Mouse (Mus musculus) ovary, postnatal 10 days (tissue): ENCODE data around the gene Map3k20.

Source experiments
- DNase-seq: peaks from one replicate; pipeline ENCODE4 v3.0.0; 2022; ENCODE audit warnings: low spot score

The Map3k20 gene

DNA sequence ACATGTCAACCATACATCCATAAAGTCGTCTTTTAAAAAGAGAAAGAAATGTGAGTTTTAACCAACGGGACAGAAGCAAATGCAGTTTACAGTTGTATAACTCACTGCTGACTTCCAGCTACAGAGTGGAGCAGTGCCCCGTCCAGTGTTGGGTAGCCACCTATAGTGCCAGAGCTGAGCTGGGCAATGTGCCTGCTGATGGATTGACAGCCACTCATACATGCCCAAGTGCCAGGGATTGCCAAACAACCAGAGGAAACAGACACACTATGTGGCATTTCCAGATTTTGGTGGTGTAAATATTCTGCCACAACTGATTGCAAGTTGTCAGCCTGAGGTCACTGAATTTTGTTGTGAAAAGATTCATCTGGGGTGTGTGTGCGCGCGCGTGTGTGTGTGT lies 139.2 kb downstream of the Map3k20 start:
- DNase-seq = no peak

DNA sequence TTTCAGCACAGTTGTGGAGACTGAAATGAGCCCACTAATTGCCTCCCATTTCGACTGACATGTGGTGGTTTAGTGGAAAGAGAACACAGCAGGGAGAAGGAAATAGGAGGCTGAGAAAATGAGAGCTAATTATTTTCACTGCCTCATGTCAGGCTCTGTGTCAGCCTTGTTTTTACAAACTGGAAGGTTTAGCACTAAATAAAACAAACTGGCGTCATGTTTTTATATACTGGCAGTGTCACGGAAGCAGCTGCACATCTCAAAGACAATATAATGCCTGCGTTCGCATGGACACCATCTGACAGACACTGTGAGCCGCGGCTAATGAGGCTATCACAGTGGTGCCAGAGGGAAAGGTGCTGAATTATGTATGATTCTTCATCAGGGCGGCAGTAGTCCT lies 141.3 kb downstream of the Map3k20 start:
- DNase-seq = no peak

DNA sequence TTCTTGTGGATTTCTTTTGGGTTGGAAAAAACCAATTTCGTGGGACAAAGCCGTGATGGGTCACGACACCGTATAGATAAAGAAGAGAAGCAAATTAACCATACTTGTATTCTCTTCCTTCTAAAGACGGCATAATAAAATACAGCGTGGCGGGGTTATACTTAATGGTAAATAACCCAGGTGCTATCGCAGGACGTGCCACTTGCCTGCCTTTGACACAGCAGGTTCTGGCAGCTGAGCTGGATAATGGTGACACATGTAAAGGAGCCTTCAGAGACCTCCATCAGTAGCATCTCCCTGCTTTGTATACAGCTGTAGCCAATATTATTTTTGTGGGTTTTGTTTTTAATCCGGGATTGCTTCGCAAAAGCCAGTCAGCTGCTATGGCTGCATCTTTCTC lies 141.9 kb downstream of the Map3k20 start:
- DNase-seq = no peak

DNA sequence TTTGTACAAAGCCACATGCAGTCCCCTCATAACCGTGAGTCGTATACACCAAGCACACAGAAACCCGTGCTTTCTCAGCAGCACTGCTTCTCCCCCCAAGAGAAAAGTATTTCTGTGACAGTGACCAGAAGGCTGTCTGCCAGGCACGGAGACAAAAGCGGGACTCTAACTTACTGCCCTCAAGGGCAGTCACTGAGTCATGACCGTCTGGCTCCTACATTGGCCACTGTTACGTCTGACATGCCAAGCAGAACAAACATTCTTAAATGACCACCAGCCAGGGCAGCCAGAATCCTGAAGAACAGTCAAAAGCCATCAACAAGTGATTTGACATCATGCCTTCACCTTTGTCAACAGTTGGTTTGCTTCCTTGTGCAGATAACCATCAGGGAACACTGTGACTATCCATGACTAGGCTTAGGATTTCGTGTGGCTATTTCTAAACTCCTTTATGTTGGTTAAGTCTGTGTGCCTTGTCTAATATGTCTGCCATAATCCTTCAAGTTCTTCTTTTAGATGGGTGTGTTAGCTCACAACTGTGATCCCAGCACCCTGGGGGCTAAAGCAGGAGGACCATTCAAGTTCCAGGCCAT lies 153.6 kb downstream of the Map3k20 start:
- no peak for DNase-seq

DNA sequence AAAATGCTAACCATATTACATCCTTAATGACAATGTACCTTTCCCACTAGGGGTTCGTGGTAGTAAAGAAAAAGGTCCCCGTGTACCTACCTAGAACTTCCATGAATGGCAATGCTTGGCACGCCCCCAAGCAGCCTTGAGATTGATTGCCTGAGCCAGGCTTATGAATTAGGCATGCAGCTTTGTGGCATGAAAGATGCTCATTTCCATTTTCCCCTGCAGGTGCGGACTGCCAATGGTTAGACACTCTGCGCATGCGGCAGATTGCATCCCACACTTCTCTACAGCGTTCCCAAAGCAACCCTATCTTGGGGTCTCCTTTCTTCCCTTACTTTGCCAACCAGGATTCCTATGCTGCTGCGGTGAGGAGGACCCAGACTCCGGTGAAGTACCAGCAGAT lies 155.6 kb downstream of the Map3k20 start:
- no peak for DNase-seq

DNA sequence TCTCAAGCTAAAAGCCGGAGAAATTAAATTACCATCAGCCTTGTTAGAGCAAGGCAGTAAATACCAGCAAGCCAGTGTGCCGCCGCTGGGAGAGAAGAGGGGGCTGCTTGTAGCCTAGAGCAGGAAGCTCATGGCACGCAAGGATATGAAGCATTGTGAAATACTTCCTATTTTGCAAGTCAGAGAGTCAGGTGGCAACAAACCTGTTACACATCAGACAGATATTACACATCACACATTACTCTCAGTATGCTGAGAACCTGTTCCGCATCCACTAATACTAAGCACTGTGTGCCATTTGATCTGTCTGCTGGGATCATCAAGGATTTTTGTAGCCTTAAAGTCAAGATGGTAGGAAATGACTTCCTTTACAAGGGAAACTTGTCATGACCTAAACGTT lies 157.4 kb downstream of the Map3k20 start:
- DNase-seq = no peak

DNA sequence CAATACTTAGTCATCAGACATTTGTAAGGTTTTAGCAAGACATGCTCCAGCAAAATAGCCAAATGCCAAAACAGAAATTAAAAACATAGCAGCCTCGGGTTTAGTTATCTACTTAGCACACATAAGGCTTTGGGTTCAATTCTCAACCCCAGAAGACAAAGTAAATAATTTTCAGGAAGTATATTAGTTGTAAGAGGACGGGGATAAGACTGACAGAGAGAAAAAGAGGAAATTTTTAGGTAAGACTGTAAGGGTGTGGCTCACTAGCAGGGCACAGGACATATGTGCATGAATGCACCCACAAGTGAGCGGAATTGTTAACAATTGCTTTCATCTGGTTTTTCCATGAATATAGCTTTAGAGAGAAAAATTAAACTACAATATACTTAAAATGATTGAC lies 158.5 kb downstream of the Map3k20 start:
- no peak for DNase-seq

DNA sequence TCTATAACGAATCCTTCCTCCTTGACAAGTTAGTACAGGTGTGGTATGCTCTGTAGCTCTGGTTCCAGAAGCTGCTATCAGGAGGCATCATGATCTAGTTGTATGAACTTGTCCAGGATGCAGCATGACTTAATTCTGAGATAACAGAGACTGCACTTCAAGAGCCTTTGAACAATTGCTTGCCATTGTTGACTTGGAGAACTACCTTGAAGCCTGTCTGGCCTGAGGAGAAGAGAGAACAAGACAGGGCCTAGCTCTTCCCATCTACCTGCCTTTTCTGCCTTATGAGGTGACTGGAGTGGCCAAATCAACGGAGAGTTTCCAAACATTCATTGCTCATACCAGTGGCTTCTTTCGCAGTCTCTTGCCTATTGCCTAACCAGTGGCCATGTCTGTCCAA lies 160.7 kb downstream of the Map3k20 start:
- DNase-seq = no peak

DNA sequence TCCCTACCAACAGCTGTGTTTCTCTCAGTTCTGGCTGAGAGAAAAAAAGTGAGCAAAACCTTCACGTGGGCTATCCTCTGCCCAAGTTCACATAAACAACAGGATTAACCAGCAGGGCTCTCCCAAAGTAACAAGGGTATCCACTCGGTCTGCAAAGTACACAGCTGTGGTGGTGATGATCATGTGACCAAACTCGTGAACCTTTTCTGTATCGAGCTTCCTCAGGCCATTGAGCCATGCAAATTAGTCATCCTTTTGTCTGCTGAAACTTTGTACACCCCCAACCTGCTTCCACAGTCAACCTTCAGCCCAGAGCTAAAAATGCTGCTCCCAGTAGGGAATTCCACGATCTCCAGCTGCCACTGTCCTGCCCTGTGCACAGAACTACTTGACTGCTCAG lies 161.2 kb downstream of the Map3k20 start:
- DNase-seq = no peak

DNA sequence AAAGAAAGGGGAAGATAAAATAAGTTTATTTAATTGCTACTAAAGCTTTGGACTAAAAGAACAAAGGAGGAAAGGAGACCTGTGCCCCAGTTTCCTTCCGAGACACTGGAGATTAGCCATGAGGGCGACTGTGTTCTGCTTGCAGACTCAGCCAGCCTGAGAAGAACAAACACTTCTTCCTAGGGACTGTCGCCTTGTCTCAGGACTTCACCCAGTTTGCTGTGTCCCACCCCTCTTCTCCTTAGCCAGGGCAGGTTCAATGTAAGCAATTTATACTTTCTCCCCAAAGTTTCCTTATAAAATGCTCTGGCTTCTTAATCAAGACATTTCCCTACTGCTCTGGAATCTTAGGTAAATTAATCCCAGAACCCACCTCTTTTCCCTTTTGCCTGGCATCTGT lies 168.1 kb downstream of the Map3k20 start:
- DNase-seq = no peak

DNA sequence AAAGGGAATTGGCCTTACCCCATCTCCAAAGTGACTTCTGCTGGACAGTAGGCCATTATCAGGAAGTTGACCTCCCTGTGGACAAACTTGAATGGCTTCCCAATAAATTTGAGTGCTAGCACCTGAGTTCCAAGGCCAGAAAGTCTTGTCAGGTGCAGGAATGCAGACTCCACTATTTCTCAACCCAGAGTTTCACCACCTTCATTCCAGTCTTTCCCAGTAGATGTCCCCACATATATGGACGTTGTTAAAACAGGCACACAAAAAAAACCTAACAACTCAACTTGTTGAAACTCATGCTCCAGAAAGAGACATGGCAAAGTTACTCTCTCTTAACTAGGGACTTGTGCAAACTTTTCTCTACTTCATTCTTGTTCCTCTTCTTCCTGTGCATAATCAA lies 170.8 kb downstream of the Map3k20 start:
- no peak for DNase-seq

DNA sequence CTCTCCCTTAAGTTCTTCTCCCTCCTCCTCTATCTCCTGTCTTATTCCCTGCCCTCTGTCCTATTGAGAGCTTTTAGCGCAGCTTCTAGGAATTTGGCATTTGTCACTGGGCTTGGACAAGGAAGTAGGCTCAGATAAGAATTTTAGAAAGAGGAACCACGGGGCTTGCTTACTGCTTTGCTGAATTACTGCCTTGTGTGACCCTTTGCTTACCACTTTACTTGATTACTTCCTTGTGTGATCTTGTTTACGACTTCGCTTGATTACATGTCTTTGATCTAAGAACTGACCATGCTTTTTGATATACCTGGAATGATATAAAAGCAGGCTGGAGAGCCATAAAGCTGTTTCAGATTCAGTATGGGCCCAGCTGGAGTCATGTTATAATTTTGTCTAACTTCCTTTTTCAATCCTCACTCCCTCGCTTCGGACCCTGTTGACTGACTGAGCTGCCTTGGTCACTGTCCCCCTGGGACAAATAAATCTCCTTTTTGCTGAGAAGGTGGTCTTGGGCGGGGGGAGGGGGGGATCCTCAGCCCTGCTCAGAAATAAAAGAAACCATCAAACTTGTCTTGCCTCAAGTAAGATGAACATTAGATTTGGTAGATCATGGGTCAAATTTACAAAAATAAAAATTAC lies 179.1 kb downstream of the Map3k20 start:
- no peak for DNase-seq

DNA sequence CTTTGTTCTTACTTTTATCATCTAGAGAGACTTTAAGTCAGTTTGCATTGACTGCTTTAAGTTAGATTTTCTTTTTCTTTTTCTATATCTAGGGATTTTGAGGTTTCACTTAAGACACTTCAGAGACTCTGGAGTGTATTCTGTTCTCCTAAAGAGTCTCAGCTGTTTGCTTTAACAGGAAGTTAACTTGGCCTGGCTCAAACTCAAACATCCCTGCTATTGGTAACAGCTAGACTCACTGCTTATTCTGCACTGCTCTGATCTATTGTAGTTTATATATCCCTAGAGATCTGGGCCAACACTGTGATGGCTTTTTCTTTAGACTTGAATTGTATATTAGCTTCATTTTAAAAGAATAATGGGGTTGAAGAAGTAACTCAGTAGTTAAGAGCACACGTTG lies 182.2 kb downstream of the Map3k20 start:
- DNase-seq = no peak

DNA sequence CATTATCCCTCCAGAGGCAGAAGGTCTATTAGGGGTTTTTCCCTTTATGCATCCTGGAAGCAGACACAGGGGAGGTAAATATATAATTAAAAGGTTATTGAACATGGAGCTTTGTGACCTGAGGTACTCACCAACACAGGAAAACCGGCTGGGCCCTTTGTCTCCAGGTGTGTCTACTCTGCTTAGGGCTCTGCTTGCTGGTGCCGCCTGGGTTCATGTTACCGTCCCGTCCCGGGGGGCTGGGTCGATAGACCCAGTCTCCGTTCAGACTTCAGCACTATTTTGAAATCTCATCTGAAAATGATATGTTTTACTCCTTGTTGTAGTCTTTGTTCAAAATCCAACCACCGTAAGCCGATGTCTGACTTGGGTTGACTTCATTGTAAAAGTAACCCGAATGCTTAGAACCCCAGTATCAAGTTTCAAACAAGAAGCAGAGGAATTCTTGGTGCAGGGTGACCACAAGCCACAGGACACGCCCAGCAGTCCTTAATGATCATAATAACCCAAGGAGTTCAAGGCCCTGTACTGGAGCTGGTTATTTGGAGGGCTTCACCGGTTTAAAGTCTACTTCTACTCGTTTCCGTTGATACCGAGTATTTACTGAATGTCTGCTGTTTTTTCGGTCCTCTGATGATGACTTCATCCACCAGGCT lies 186.1 kb downstream of the Map3k20 start:
- DNase-seq = no peak

DNA sequence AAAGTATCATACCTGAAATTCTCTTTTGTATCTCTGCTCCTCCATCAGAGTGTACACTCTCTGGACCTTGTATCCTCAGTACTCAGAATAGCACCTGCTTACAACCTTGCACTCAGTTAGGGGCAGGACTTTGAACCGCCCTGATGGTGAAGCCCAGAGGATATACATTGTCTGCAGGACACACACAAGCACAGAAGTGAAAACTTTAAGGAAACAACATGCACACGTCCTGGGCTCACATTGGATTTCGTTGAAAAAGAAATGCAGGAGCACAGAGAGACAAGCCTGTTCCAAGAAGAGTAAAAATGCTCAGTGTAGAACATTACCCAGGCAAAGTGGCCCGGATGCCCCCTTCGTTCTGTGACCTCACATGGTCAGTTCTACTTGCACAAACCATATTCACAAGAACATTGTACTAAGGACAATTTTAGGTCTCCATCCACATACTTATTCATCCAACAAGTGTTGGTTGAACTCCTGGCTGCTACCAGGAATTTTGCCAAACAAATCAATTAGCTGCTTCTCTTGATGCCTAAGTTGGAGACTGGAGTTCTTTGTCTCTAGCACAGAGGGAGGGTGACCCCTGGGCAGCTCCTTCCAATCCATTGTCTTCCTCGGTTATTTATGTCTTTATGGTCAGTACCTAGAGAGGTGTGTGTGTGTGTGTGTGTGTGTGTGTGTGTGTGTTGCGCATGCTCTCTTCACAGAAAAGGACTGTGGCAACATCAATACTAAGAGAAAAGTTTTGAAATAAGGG lies 189.3 kb downstream of the Map3k20 start:
- DNase-seq = no peak

DNA sequence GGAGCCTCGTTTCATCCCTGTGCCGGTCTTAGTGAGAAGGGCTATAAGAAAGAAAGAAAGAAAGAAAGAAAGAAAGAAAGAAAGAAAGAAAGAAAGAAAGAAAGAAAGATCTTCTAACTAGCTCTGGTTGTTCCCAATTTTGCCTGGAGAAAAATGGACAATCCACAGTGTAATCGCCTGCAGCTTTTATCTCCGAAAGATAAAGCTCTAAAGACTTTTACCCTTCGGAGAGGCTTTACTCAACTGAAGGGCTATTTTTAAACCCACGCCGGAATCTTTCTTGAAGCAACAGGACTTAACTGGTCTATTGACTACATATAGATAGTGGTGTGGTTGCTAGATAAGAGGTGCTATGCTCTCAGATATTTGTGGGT lies 190.0 kb downstream of the Map3k20 start:
- no peak for DNase-seq

DNA sequence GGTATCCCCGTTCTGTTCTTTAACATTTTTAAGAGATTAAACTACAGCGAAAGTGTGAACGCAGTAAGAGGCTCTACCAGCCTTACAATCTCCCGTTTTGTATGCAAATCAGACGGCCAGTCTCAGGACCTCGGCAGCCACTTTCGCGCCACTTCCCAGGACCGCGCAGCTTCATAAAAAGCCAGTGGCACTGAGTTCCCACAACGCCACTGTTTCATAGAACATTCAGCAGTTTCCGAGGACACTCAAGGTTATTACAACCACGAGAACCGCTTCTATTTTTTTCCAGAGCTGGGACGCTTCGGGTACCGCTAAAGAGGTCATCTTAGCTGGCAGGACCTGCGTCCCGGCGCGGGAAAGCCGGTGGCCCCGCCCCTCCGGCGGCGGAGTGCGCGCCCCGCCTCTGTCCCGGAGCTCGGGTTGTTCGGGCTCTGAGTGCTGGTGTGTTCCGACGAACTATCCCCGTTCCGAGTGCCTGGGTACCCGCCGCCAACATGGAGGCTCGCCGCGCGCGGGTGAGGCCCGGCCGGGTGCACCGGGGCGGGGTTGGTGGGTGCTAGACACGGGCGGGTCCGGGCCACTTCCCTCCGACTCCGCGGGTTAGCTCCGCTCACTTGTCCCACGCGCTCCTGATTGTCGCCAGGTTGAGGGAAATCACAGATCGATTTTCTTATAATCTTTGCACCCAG lies 190.5 kb downstream of the Map3k20 start, which contains the start of gene Cdca7:
TSS of gene Cdca7 (plus strand) at position 363 of the 689 bp plus-strand sequence.
- peak; percentile 69 for DNase-seq

DNA sequence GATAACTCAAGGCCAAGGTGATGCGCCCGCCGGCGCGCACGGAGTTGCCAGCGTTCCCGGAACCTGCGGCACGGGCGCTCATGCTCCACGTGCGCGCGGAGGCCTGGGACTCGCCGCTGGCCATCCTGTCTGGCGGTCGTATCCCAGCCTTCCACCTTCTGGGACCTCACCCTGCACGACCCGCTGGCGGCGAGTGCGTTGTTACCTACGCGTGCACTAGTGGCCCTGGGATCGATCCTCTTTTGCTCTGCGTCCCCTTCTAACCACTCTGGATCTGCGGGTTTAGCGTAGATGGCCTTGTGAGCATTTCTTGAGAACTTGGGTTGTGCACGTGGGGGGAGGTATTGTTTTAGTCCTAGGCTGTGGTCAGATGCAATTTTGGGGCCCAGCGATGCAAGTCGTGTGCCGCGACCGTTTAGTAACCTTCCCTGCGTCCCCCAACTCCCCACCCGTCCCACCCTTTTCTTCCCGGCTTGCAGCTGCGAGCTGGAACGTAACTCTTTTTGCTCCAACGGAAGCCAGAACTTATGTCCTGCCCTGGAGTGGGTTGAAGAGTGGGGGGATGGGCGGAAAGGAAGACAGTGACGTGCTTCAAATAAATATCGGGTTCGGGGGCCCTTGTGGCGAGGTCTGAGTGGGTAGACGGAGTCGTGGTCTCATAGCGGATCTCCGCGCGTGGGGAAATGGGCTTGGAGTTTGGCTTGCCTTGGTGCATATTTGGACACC lies 191.2 kb downstream of the Map3k20 start:
- peak; percentile 41 for DNase-seq

DNA sequence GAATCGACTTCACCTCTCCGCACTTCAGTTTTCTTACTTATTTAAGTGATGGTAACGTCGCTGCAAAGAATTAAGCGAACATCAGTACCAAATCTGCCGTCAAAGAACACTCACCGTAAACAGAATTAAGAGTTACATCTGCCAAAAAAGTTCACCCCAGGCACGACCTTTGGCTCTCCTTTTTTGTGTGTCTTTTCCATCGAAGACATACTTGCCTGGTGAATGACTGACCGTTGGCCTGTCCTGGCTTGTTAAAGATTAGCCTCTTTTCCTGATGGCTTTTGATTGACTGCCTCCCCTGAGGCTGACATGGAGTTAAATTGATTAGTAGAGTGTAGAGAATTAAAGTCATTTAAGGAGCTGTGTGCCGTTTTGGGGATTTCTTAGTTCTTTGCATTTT lies 191.8 kb downstream of the Map3k20 start:
- DNase-seq = no peak

DNA sequence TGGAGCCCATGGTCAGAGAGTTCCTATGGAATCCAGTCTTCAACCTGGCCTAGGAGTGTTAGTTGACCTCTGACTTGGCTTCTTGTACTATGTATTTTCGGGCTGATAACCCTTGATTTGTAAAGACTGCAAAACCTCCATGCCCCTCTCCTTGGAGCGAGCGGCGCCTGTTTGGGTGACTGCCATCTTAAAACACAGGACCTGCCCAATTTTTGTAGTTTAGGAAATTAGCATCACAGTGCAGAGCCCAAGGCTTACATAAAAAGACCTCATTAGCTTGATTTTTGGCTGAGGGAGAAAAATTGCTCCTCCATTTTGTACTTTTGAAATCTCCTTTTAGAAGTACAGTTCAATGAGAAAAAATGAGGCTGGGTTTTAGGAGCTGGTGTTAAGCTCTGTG lies 192.7 kb downstream of the Map3k20 start:
- no peak for DNase-seq

DNA sequence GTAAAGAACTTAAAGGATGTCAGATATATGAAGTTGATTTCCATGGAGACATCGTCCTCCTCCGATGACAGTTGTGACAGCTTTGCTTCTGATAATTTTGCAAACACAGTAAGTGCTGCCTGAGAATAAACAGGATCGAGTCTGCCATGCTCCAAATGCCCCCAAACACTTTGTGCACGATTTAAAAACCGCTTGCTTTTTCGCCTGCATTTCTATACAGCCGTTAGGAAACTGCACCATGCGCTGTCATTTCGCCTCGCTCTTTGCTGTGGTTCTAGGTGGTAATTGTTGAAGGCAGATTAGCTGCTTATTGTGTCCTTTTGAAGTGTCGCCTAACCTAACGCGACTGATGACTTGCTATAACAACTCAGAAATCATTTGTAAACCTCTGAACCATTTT lies 193.5 kb downstream of the Map3k20 start:
- no peak for DNase-seq

DNA sequence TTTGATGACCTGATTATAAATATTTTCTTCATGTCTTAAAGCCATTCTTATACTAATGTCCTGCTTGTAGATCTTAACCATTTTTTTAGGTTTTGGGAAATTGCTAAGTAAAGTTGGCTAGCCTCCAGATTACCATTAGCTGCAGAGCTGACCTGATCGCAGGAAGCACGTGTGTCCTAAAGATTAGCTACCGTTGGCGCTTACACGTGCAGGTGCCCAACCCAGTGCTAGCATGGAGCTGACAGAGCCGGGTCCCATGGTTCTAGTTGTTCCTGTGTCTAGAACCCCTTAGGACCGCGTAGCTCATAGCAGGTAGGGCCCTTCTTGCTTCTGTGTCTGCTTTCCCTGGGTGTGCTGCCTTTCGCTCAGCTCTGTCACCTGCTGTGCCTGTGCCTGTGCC lies 194.4 kb downstream of the Map3k20 start:
- no peak for DNase-seq
